Mouse (Mus musculus): ENCODE results near the gene Abcg3. TPM values are rescaled to one million over a fixed set of nuclear protein-coding genes. Genes with fewer than 3 reads are reported as not detected.

Abcg3 gene
- polyA plus RNA-seq (2014; fragmentation: Nextera tagmentation; extraction: Ambion mirVana): 1.8 and 2.1 TPM in 2 replicates

DNA sequence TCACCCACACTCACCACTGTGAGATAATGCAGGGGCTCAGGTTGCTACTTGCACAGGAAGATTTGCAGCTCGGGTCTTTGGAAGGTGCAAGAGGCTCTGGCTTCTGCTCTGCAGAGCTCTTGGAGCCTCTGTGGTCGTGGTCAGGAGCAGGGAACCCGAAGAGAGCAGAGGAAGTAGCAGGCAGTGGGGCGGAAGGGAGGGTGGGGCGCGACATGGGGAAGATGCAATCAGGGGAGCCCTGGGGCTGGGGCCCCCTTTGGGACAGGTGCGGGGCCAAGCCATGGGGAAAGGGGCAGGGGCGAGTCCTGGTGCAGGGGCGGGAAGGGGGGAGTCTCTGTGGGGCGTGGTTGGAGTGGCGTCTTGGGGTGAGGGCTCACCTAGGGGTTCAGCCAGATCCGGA, at the start of gene Abcg3:
Abcg3 (minus strand) TSS at position 184 of the 400 bp plus-strand sequence.
- no peaks in the 10 kb centered on the region for H3K27me3 ChIP-seq (replicated peaks; ENCODE audit: control insufficient read depth, insufficient read depth, low read length)
- WGBS: 23% methylated on average over 12 of the region's 12 CpGs
- H3K9me3 ChIP-seq (ENCODE audit: control insufficient read depth, low read length): no peaks in the 10 kb centered on the region
- H3K36me3 ChIP-seq (ENCODE audit: control insufficient read depth, insufficient read depth, low read length): no peaks in the 10 kb centered on the region
- H3K4me2 ChIP-seq (ENCODE audit: low read length): peak within 1 kb of the TSS; percentile 37
- DNase-seq (ENCODE audit: low spot score) (no peak), ATAC-seq (replicated peaks; ENCODE audit: low FRiP score, low TSS enrichment, low read depth) (0 out of 2 replicates have a peak, but pooled peaks have one; percentile 47)
- no peak within 1 kb of the TSS for H3K9ac ChIP-seq (ENCODE audit: low read length)
- no peak within 1 kb of the TSS; the same call in 1 of the 2 replicates for H3K4me3 ChIP-seq (ENCODE audit: low read depth, low read length)
- no peak within 1 kb of the TSS for H3K27ac ChIP-seq (ENCODE audit: low read depth)
- no peaks in the 10 kb centered on the region for H3K4me1 ChIP-seq (replicated peaks; ENCODE audit: control insufficient read depth, insufficient read depth, low read length)

DNA sequence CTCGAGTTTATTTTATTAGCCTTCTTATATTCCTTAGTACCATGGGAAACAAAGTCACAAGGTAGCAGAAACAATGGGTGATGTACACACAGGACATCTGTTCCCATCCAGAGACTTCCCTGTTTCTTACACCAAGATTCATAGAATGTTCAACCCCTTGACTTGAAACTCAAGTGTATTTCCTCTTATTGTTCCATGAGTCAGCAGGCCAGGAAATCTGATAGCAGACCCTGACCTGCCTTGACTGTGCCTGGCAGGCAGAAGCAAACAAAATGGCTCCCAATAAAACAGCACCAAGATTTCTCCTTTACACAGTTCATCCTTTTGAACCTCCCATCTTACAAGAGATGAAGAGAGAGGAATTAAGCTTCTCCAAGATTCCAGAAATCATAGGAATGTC, 30.0 kb upstream of the Abcg3 start:
- Histone ChIP-seq H3K4me3 (ENCODE audit: low read depth, low read length) (no peak overlapping the region), H3K36me3 (ENCODE audit: control insufficient read depth, insufficient read depth, low read length) (no peaks in the 10 kb centered on the region), H3K9ac (ENCODE audit: low read length) (no peak overlapping the region), H3K9me3 (ENCODE audit: control insufficient read depth, low read length) (no peaks in the 10 kb centered on the region), H3K27me3 (replicated peaks; ENCODE audit: control insufficient read depth, insufficient read depth, low read length) (no peaks in the 10 kb centered on the region), H3K4me2 (ENCODE audit: low read length) (no peak overlapping the region), H3K27ac (ENCODE audit: low read depth) (no peak overlapping the region), H3K4me1 (replicated peaks; ENCODE audit: control insufficient read depth, insufficient read depth, low read length) (no peaks in the 10 kb centered on the region)
- no peak for ATAC-seq (replicated peaks; ENCODE audit: low FRiP score, low TSS enrichment, low read depth)
- DNase-seq (ENCODE audit: low spot score): no peak
- WGBS: 90% methylated on average over 1 of the region's 1 CpGs

GRCm38 (mm10) chr5:105011570-105011969, 29.1 kb upstream of the Abcg3 start:
- Histone ChIP-seq H3K27ac (ENCODE audit: low read depth) (no peak overlapping the region), H3K36me3 (ENCODE audit: control insufficient read depth, insufficient read depth, low read length) (no peaks in the 10 kb centered on the region), H3K4me2 (ENCODE audit: low read length) (no peak overlapping the region), H3K27me3 (replicated peaks; ENCODE audit: control insufficient read depth, insufficient read depth, low read length) (no peaks in the 10 kb centered on the region), H3K4me1 (replicated peaks; ENCODE audit: control insufficient read depth, insufficient read depth, low read length) (no peaks in the 10 kb centered on the region), H3K9me3 (ENCODE audit: control insufficient read depth, low read length) (no peaks in the 10 kb centered on the region), H3K9ac (ENCODE audit: low read length) (no peak overlapping the region), H3K4me3 (ENCODE audit: low read depth, low read length) (no peak overlapping the region)
- DNase-seq (ENCODE audit: low spot score) (no peak), ATAC-seq (replicated peaks; ENCODE audit: low FRiP score, low TSS enrichment, low read depth) (no peak)
- WGBS: 88% methylated on average over 4 of the region's 4 CpGs

GRCm38 (mm10) chr5:105010376-105010775, 27.9 kb upstream of the Abcg3 start:
- H3K36me3 ChIP-seq (ENCODE audit: control insufficient read depth, insufficient read depth, low read length): no peaks in the 10 kb centered on the region
- no peaks in the 10 kb centered on the region for H3K9me3 ChIP-seq (ENCODE audit: control insufficient read depth, low read length)
- no peak for DNase-seq (ENCODE audit: low spot score)

GRCm38 (mm10) chr5:104989411-104989810, 6.9 kb upstream of the Abcg3 start:
- no peak for ATAC-seq (replicated peaks; ENCODE audit: low FRiP score, low TSS enrichment, low read depth)
- H3K9me3 ChIP-seq (ENCODE audit: control insufficient read depth, low read length): no peaks in the 10 kb centered on the region

More at GRCm38 (mm10) chr5:105010376-105010775, 27.9 kb upstream of the Abcg3 start:
- ATAC-seq (replicated peaks; ENCODE audit: low FRiP score, low TSS enrichment, low read depth): no peak
- H3K4me2 ChIP-seq (ENCODE audit: low read length): no peak overlapping the region
- H3K27me3 ChIP-seq (replicated peaks; ENCODE audit: control insufficient read depth, insufficient read depth, low read length): no peaks in the 10 kb centered on the region
- no peak overlapping the region for H3K27ac ChIP-seq (ENCODE audit: low read depth)
- H3K9ac ChIP-seq (ENCODE audit: low read length): no peak overlapping the region
- no peak overlapping the region for H3K4me3 ChIP-seq (ENCODE audit: low read depth, low read length)
- no peaks in the 10 kb centered on the region for H3K4me1 ChIP-seq (replicated peaks; ENCODE audit: control insufficient read depth, insufficient read depth, low read length)

GRCm38 (mm10) chr5:104988000-104988399, 5.5 kb upstream of the Abcg3 start:
- 62% methylated on average over 2 of the region's 2 CpGs for WGBS
- no peak overlapping the region for H3K4me3 ChIP-seq (ENCODE audit: low read depth, low read length)
- no peaks in the 10 kb centered on the region for H3K27me3 ChIP-seq (replicated peaks; ENCODE audit: control insufficient read depth, insufficient read depth, low read length)
- H3K36me3 ChIP-seq (ENCODE audit: control insufficient read depth, insufficient read depth, low read length): no peaks in the 10 kb centered on the region
- H3K4me1 ChIP-seq (replicated peaks; ENCODE audit: control insufficient read depth, insufficient read depth, low read length): no peaks in the 10 kb centered on the region
- no peaks in the 10 kb centered on the region for H3K9me3 ChIP-seq (ENCODE audit: control insufficient read depth, low read length)
- H3K27ac ChIP-seq (ENCODE audit: low read depth): no peak overlapping the region
- no peak overlapping the region for H3K4me2 ChIP-seq (ENCODE audit: low read length)
- H3K9ac ChIP-seq (ENCODE audit: low read length): no peak overlapping the region
- ATAC-seq (replicated peaks; ENCODE audit: low FRiP score, low TSS enrichment, low read depth) (no peak), DNase-seq (ENCODE audit: low spot score) (no peak)

More at GRCm38 (mm10) chr5:104989411-104989810, 6.9 kb upstream of the Abcg3 start:
- Histone ChIP-seq H3K27ac (ENCODE audit: low read depth) (no peak overlapping the region), H3K9ac (ENCODE audit: low read length) (no peak overlapping the region), H3K27me3 (replicated peaks; ENCODE audit: control insufficient read depth, insufficient read depth, low read length) (no peaks in the 10 kb centered on the region), H3K4me2 (ENCODE audit: low read length) (no peak overlapping the region), H3K36me3 (ENCODE audit: control insufficient read depth, insufficient read depth, low read length) (no peaks in the 10 kb centered on the region), H3K4me3 (ENCODE audit: low read depth, low read length) (no peak overlapping the region), H3K4me1 (replicated peaks; ENCODE audit: control insufficient read depth, insufficient read depth, low read length) (no peaks in the 10 kb centered on the region)
- DNase-seq (ENCODE audit: low spot score): no peak
- 90% methylated on average over 2 of the region's 2 CpGs for WGBS

DNA sequence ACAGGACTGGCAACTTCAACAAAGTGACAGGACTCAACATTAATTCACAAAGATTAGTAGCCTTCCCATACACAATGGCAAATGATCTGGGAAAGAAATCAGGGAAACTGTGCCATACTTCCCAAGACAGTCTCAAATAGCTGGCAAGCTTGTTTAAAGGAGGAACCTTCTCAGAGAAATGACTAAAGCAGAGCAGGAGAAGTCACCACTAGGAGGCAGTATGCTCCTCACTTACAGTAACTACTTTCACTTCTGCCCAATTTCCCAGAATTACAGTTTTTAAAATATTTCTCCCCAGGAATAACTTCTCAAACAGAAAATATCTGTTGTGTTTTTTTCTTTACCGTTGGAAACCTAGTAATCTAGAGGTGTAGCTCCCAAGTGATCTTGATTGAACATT, 4.2 kb upstream of the Abcg3 start:
- DNase-seq (ENCODE audit: low spot score): no peak

DNA sequence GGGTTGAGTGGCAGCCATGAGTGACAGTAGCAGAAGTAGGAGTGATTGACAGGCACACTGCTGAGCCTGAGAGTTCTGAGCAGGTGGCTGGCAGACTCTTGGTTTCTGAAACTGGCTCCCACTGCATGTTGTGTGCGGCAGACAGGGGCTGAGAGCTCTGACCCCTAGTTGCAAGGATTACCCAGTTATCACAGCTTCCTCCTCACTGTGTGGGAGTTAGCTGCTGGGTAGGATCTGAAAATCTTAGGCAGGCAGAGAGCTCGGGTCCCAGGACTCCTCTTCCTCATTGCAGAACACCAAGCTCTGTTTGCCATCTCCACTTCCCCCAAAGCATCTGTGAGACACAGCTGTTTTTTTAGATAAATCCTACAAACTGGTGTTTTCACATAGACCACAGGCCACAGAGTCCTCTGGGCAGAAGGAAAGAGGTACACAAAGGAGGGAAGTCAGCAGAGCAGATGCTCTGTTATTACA, 3.4 kb downstream of the Abcg3 start:
- DNase-seq (ENCODE audit: low spot score): no peak
- 65% methylated on average over 2 of the region's 2 CpGs for WGBS
- ATAC-seq (replicated peaks; ENCODE audit: low FRiP score, low TSS enrichment, low read depth): no peak
- H3K4me1 ChIP-seq (replicated peaks; ENCODE audit: control insufficient read depth, insufficient read depth, low read length): no peaks in the 10 kb centered on the region
- H3K4me3 ChIP-seq (ENCODE audit: low read depth, low read length): no peak overlapping the region
- no peak overlapping the region for H3K4me2 ChIP-seq (ENCODE audit: low read length)
- no peaks in the 10 kb centered on the region for H3K36me3 ChIP-seq (ENCODE audit: control insufficient read depth, insufficient read depth, low read length)
- no peaks in the 10 kb centered on the region for H3K9me3 ChIP-seq (ENCODE audit: control insufficient read depth, low read length)
- no peak overlapping the region for H3K27ac ChIP-seq (ENCODE audit: low read depth)
- no peak overlapping the region for H3K9ac ChIP-seq (ENCODE audit: low read length)
- H3K27me3 ChIP-seq (replicated peaks; ENCODE audit: control insufficient read depth, insufficient read depth, low read length): no peaks in the 10 kb centered on the region

More for the DNA sequence above, 4.2 kb upstream of the Abcg3 start:
- no peaks in the 10 kb centered on the region for H3K4me1 ChIP-seq (replicated peaks; ENCODE audit: control insufficient read depth, insufficient read depth, low read length)
- 49% methylated on average over 1 of the region's 1 CpGs for WGBS
- H3K27me3 ChIP-seq (replicated peaks; ENCODE audit: control insufficient read depth, insufficient read depth, low read length): no peaks in the 10 kb centered on the region
- H3K4me3 ChIP-seq (ENCODE audit: low read depth, low read length): no peak overlapping the region
- no peak for ATAC-seq (replicated peaks; ENCODE audit: low FRiP score, low TSS enrichment, low read depth)
- no peaks in the 10 kb centered on the region for H3K36me3 ChIP-seq (ENCODE audit: control insufficient read depth, insufficient read depth, low read length)
- H3K9ac ChIP-seq (ENCODE audit: low read length): no peak overlapping the region
- H3K4me2 ChIP-seq (ENCODE audit: low read length): no peak overlapping the region
- H3K9me3 ChIP-seq (ENCODE audit: control insufficient read depth, low read length): no peaks in the 10 kb centered on the region
- no peak overlapping the region for H3K27ac ChIP-seq (ENCODE audit: low read depth)

GRCm38 (mm10) chr5:104958141-104958793, 24.3 kb downstream of the Abcg3 start:
- Histone ChIP-seq H3K36me3 (ENCODE audit: control insufficient read depth, insufficient read depth, low read length) (no peaks in the 10 kb centered on the region), H3K27me3 (replicated peaks; ENCODE audit: control insufficient read depth, insufficient read depth, low read length) (no peaks in the 10 kb centered on the region), H3K4me2 (ENCODE audit: low read length) (no peak overlapping the region), H3K4me1 (replicated peaks; ENCODE audit: control insufficient read depth, insufficient read depth, low read length) (no peaks in the 10 kb centered on the region), H3K9ac (ENCODE audit: low read length) (no peak overlapping the region), H3K4me3 (ENCODE audit: low read depth, low read length) (no peak overlapping the region), H3K27ac (ENCODE audit: low read depth) (no peak overlapping the region), H3K9me3 (ENCODE audit: control insufficient read depth, low read length) (no peaks in the 10 kb centered on the region)
- no peak for DNase-seq (ENCODE audit: low spot score)
- ATAC-seq (replicated peaks; ENCODE audit: low FRiP score, low TSS enrichment, low read depth): no peak
- 83% methylated on average over 2 of the region's 2 CpGs for WGBS

Data from intestine, embryonic 14.5 days (tissue).